Mouse (Mus musculus) lung, postnatal 36 days (tissue): ENCODE measurements at regions not wholly inside any gene's neighbourhood (a gene's known extent, or its start where the extent isn't known, plus 50 kb on each side); places are given as distances from the start of the nearest gene placed in this dataset.
"Not testable (repeated sequence)": the region's sequence is repeated elsewhere in the genome, so short reads cannot be mapped to it uniquely, and the experiment has no call there.

ENCODE experiments used
- DNase-seq: peaks from one replicate; pipeline ENCODE4 v3.0.0; 2022; ENCODE audit warnings: mixed read lengths

DNA sequence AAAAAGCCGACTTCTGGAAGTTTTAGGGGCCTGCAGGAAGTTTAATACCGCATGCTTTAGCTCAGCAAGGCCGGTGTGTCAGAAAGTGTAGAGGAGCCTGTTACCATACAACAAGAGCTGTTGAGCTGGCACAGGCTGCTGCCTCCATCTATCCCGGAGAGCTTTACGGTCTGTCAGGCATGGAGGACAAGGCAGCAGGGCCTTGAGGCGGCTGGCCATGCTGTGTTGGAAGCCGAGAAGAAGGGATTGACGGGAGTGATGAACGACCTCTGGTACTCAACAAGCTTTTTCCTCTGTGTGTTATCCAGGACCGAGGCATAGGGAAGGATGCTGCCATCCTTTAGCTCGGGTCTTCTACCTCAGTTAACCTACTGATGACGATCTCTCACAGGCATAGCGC lies 146.8 kb upstream of the Mocs1 start:
- DNase-seq: no peak

DNA sequence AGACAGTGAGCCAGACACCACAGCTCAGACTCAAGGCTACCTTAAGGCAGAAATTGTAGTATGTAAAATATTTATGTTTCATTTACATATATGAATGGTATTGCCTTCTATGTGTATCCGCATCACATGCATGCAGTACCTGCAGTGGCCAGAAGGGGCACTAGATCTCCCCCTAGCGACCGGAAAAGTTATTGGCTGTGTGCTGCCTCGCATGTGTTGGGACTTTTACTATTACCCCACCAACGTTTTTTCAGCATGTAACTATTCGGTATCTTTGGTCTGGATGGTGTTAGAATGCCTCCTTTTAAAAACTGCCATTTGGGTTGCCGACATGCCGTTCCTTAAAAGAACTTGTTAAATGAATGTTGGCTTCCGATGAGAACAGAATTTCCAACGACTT lies 145.7 kb upstream of the Mocs1 start:
- no peak for DNase-seq

DNA sequence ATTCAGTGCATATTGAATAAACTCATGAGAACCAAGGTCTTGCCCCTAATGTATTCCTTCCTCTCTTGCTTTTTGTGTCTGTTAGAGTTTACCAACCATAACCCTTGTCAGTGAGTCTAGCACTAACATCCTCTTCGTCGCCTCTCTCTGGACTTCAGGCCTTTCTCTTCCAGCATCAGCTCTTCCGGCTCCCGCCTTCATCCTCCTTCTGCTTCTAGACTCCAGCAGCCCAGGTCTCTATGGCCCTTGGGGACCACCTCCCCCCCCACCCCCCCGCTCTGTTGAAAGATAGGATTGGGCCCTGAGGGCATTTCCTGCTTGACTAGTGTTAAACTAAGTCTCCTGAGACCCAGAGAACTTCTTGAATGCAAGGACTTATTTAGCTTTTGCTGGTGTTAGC lies 144.7 kb upstream of the Mocs1 start:
- no peak for DNase-seq

DNA sequence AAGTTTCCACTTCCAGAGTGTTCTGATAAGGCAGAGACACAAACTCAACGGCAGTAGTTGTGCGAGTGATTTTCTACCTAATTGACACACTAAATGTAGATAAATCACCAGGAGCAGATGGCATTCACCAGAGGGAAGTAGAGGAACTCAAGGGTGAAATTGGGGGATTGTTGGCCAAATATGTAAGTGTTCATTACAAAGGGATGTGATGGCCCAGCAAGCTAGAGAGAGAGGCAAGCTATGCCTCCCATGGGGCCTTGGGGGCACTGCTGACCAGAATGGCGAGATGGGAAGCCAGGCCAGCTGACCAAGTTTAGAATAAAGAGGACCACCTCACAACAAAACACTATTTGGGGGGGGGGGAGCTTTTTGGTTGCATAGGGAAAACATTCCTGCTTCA lies 136.5 kb upstream of the Mocs1 start:
- no peak for DNase-seq

DNA sequence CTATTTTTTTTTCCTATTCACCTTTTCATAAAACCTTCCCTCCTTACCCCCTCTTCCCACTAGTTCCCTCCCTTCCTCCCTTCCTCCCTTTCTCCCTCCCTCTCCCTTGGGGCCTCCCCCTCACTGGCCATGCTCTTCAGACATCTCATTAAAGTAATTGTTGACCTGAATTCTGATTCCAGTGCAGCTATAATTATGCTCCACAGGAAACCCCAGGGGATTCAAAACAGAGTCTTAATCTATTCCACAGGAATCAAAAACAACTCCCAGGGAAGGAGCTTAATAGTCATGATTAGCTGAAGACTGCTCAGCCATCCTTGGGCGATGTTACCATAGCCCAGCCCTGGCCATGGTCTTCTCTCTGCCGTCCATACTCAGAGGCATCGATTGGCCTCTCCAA lies 123.7 kb upstream of the Mocs1 start:
- DNase-seq: no peak

DNA sequence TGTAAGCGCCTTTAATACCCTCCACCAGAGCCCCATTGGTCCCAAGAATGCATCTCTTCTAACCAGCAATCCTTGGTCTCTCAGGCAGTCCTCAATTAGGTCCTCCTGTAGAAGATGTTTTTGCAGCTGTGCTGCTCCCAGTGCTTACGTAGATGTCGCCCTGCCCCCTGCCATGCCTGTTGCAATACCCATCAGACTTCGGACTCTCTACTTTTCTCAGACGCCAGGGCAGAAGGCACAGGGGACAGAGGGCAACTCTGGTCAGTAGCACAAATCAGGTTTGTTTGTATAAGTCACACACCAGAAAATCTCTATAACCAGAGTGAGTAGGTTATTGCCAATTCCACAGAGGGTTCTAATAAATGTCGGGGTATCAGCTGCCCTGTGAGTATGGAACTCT lies 123.0 kb upstream of the Mocs1 start:
- no peak for DNase-seq

DNA sequence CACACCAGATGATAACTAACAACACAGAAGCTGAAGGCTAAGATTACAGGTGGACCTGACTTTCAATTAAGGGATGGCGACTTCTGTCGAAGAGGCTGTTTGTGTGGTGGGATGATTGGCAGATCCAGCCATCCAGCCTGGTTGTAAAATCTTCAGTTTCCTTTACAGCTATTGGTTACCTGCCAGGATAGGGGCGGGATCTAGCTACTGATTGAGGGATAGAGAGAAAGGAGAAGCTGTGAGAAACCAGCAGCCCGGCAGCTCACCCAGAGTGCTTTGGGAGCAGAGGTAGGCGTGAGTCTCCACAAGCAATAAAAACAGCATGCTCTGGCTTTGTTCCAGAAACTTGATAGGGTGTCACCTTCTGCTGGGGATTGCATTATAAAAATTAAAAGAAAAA lies 119.1 kb upstream of the Mocs1 start:
- no peak for DNase-seq

DNA sequence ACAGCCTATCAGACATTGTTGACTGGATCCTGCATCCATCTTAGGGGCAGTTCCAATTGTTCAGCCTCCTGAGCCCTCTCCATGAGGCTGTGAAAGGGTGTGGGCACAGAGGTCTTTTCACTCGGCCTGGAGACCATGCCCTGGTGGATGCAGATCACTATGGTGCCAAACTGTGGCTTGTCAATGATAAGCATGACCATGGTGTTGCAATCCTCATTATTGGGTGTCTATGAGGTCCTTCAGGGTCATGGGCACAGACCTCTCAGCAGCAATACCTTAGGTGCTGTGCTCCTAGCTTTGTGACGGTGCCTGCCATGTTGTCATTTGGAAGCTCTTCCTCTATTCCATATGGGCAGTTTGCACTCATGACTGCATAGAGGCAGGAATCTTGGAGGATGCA lies 114.0 kb upstream of the Mocs1 start:
- DNase-seq: no peak

DNA sequence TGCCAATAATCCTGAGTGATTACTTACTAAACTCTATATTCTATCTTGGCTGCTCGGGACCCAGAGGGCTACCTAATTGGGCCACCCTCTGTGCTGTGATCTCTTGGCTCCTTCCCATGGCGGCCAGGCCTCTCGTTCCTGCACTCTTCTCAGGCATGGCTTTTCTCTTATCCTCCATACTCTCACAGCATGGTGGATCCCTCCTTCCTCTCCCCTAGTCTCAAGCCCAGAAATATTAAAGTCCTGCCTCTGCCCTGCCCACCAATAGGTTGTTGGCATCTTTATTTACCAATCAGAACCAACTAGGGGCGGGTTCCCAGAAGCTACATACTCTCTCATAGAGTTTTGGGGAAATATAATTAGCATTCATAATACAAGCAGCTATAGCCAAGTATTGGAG lies 100.6 kb upstream of the Mocs1 start:
- DNase-seq: no peak

DNA sequence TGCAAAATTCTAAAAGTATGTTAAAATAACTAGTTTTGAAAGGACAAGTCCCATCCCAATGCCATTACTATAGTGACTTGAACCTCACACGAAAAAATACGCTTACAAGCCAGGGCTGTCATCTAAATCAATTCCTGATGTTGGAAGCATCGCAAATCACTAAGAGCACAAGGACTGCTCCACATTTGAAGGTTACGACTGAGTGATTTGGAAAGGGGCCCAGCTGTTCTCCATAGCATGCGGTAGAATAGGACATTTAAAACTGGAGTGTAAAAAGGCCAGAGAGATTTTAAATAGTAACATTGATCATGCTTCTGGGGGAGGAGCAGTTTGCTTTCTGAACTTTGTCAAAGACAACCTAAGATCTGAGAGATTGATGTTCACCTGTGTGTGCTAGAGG lies 92.8 kb upstream of the Mocs1 start:
- DNase-seq: no peak

DNA sequence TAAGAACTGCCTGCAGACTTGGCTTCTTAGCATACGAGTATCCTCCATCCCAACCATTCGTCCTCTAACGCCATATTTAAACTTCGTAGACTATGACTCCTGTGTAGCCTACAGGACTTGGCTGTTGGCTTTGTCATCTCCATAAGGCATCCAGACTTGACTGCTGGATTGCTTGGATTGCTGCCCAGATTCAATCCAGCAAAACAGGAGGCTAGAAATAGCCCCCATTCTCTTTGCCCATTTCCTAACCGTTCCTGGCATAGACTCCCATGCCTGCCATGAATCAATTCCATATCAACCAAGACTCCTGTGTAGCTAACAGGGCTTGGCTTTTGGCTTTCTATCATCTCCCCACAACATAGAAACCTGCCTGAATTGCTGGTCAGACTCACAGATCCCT lies 90.3 kb upstream of the Mocs1 start:
- no peak for DNase-seq

DNA sequence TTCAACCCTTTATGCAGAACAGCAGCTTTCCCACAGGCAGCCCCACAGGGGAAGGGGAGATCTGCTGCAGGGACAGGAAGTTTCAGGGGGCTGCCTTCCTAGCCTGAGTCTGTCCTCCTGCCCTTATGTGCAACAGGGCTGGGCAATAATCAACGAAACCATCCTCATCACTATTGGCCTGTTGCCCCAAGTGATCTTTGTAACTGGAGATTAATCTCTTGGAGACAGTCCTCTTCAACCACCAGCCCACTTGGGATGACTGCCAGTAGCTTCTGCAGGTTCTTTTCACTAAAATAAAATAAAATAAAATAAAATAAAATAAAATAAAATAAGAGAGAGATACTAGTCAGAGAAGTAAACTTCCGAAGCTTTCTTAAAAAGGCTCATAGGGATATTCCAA lies 85.5 kb upstream of the Mocs1 start:
- no peak for DNase-seq

DNA sequence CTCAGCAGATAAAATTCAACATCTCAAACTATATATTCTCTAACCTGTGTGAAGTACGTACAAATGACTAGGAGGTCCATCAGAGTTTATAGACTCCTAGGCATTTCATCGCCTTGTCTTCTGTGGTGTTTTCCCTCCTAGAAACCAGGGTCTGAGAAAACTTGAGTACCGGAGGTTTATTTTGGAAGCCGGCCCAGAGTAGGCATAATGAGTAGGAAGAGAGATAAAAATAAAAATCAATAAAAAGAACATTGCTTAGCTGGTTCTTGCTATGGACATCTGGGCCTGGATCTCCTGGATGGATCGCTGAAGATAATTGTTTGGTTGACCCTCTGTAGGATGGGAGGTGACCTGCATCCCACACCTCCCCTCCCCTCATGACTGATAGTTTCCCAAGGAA lies 81.5 kb upstream of the Mocs1 start:
- no peak for DNase-seq

DNA sequence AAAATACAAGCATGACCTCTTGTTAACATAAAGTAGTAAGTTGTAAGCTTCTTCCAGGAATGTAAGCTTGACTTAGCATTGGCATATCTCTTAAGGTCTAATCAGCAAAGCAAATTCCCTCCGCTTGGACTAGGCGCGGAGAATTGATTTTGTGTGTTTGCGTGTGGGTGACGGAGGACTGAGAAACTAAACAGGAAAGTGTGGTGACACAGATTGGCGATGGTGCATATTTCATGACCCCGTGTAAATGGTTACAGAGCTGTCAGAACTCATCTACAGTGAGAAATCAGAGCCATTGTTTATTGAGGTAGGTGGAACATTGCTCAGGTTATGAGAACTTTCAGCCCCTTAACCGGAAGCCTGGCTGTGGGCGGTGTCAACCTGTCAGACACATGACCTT lies 78.8 kb upstream of the Mocs1 start:
- no peak for DNase-seq

DNA sequence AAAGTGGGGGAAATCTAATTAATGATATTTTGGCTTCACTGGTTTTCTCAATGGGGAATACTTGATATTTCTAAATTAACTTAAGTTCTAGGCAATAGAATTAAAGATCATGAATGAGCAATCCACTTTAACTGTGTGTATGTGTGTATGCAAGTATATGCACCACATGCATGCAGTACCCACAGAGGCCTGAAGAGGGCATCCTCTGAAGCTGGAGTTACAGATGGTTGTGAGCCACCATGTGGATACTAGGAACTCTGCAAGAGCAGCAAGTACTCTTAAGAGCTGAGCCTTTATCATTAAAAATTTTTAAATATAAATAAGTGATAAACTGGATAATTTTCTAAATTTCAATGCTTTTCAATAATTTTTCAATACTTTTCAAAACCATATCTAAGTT lies 69.0 kb upstream of the Mocs1 start:
- no peak for DNase-seq

DNA sequence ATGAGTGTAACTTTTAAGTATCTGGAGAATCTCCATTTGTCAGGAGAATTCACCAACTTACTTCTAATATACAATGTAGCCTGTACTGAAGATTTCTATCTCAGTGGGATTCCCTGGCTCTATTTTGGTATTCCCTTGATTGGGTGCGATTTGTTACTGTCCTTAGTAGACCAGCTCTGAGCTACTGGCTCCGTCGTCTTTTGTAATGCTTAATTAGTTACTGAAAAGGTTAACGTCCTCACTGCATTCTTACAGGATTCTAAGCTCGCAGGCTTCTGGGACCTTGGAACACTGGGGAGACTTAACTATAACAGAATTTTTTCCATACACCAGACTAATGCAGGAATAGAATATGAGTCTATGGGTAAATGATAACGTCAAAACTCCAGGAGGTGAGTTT lies 67.9 kb upstream of the Mocs1 start:
- DNase-seq: not testable (repeated sequence)

DNA sequence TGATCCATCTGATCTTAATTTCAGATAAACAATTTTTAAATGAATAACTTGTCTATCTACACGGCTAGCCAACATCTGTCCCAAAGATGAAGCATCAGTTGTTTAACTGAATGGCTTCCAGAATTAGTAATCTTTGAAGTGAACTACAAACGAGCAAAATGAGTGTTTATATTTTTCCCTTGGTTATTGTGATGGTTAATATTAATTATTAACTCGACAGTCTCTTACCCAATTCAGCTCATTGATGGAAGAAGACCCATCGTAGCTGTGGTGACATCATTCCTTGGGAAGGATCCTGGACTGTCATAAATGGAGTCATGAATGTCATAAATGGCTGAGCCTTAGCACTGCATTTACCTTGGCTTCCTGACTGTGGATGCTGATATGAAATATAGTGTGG lies 60.4 kb upstream of the Mocs1 start:
- no peak for DNase-seq

DNA sequence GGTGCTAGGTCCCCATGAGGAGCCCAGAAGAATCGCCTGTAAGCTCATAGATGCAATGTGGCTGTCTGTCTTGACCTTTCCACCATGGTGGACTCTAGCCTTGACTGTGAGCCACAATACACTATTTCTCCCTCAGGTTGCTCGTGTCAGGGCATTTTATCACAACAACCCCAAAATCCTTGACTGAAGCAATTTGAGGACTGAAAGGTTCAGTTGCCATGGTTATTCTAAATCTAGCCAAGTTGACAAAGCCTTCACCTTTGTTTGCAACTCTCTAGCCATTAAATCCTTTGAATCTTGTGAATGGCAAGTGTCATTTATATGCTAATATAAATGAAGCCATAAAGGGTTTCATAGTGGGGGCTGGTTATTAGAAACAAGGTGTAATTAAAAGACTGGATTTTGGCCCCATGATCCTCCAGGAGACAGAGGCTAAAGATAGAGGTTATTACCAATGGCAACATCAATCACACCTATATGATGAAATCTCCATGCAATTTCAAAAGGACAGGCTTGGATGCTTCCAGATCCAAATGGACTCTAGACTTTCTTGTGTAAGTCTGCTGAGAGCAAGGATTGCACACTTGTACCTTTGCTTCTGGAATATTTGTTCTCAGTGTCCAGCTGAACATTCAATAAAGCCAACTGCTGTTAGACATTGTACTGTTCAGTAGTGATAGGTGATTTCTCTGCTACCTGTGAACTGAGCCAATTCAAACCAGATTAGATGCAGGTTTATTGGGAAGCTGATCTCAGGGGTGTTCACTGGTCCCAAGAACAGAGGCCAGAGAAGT lies 59.5 kb upstream of the Mocs1 start:
- DNase-seq: no peak

DNA sequence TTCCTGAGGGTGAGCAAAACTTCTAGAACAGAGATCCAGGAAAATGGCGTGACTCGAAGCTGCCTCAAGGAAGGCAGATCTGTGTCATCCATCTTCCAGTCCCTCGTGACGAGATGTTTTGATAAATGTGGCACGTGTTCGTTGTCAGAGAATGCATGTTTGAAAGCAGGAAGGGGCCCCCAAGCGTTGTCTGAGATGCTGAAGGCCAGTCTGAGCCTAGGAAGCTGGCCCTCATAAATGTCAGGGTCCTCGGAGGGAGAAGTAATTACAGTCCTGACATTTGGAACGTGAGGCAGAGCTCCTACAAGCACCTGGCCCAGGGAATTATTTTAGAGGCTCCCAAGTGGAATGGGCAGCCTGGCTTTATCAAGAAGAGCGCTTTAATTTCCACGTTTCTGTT lies 50.5 kb upstream of the Mocs1 start:
- DNase-seq: no peak
